Mouse (Mus musculus) testis, adult 2 months (tissue): Measurements from ENCODE around the gene Gm10974. TPM values are rescaled to one million over a fixed set of nuclear protein-coding genes. Genes with fewer than 3 reads are reported as not detected.

Experiments used
- H3K27ac ChIP-seq: fragments of 200-500 bp; 2 replicates; pipeline ENCODE4 v1.5.1; 2012; ENCODE audit warnings: low read depth, low read length; ENCODE audit not compliant: control insufficient read depth, insufficient read depth
- H3K27me3 ChIP-seq: fragments of 200-500 bp; 2 replicates; pipeline ENCODE4 v1.6.1; 2012; ENCODE audit warnings: mild to moderate bottlenecking, low read length, moderate library complexity; ENCODE audit not compliant: control insufficient read depth, insufficient read depth
- H3K36me3 ChIP-seq: fragments of 200-500 bp; 2 replicates; pipeline ENCODE4 v1.6.1; 2012; ENCODE audit warnings: mild to moderate bottlenecking, low read length; ENCODE audit not compliant: control insufficient read depth, insufficient read depth
- H3K4me1 ChIP-seq: fragments of 200-500 bp; 2 replicates; pipeline ENCODE4 v1.6.1; 2012; ENCODE audit warnings: low read length; ENCODE audit not compliant: control insufficient read depth, insufficient read depth
- H3K4me3 ChIP-seq: fragments of 200-500 bp; 2 replicates; pipeline ENCODE4 v1.5.1; 2012; ENCODE audit warnings: low read depth, mild to moderate bottlenecking, low read length, moderate library complexity, mixed read lengths; ENCODE audit not compliant: control insufficient read depth
- CTCF ChIP-seq: fragments of 200-500 bp; IDR thresholded peaks from 2 replicates; pipeline ENCODE4 v1.5.1; 2012; ENCODE audit warnings: low read depth, mild to moderate bottlenecking, inconsistent platforms, low read length, moderate library complexity; ENCODE audit not compliant: control insufficient read depth, insufficient read depth, insufficient replicate concordance
- POLR2A ChIP-seq: fragments of 200-500 bp; IDR thresholded peaks from 2 replicates; pipeline ENCODE4 v1.6.1; 2012; ENCODE audit warnings: low read depth, mild to moderate bottlenecking, inconsistent platforms, low read length, moderate library complexity; ENCODE audit not compliant: control insufficient read depth
- polyA plus RNA-seq: library from polyadenylated mRNA; depleted of rRNA; stranded (reverse); fragments of >200 nt; gene quantifications from 2 replicates; pipeline ENCODE4 v1.2.3, GENCODE M21; 2012

Gene Gm10974
- polyA plus RNA-seq, 1 experiment, result not detected

- Histone ChIP-seq H3K4me1 (peaks cover 9% of the 10 kb centered on the region), H3K27ac (no peak overlapping the region), H3K4me3 (no peak overlapping the region), H3K36me3 (no peaks in the 10 kb centered on the region), H3K27me3 (no peaks in the 10 kb centered on the region; the same call in 1 of the 2 replicates)
- TF ChIP-seq CTCF, result no peak
- TF ChIP-seq POLR2A, result no peak
Measured at GRCm38 (mm10) chr7:66384213-66384612, 18.5 kb downstream of the Gm10974 start.

- H3K27me3 ChIP-seq, result no peaks in the 10 kb centered on the region; the same call in 1 of the 2 replicates
- peaks cover 9% of the 10 kb centered on the region for H3K4me1 ChIP-seq
- TF ChIP-seq POLR2A, result no peak
- TF ChIP-seq CTCF, result no peak
- H3K36me3 ChIP-seq, result no peaks in the 10 kb centered on the region
- H3K4me3 ChIP-seq, result no peak overlapping the region
- no peak overlapping the region for H3K27ac ChIP-seq
Measured at GRCm38 (mm10) chr7:66384891-66385290, 19.2 kb downstream of the Gm10974 start.

GRCm38 (mm10) chr7:66385826-66386225 lies 20.1 kb downstream of the Gm10974 start:
- peaks cover 9% of the 10 kb centered on the region for H3K4me1 ChIP-seq
- H3K36me3 ChIP-seq, result no peaks in the 10 kb centered on the region
- H3K27ac ChIP-seq, result no peak overlapping the region
- H3K4me3 ChIP-seq, result no peak overlapping the region
- H3K27me3 ChIP-seq, result no peaks in the 10 kb centered on the region; the same call in 1 of the 2 replicates
- TF ChIP-seq CTCF (no peak), POLR2A (no peak)

GRCm38 (mm10) chr7:66386411-66386810 lies 20.7 kb downstream of the Gm10974 start:
- no peaks in the 10 kb centered on the region; the same call in 1 of the 2 replicates for H3K27me3 ChIP-seq
- H3K4me3 ChIP-seq, result no peak overlapping the region
- peaks cover 9% of the 10 kb centered on the region for H3K4me1 ChIP-seq
- no peak for TF ChIP-seq CTCF
- no peak for TF ChIP-seq POLR2A
- H3K36me3 ChIP-seq, result no peaks in the 10 kb centered on the region
- no peak overlapping the region for H3K27ac ChIP-seq

DNA sequence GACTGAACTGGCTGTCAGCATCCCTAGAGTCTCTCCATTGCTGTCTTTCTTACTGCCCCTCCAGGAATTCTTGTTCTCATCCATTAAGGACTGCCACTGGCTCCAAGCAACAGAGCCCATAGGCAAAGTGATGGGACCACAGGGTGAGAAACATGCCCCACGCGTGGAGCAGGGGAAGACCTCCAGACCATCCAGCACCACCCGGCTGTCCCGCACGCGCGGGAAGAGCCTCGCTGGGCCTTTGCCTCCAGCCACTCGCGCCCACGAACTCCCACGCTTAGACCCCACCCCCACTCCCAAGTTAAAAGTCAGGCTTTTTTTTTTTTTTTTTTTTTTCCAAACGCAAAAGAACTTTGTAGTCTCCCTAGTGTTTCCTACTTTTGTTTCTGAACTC lies 21.7 kb downstream of the Gm10974 start:
- H3K27me3 ChIP-seq, result no peaks in the 10 kb centered on the region; the same call in 1 of the 2 replicates
- 0 out of 2 replicates have a peak overlapping the region, but pooled peaks have one; percentile 54 for H3K27ac ChIP-seq
- no peaks in the 10 kb centered on the region for H3K36me3 ChIP-seq
- H3K4me3 ChIP-seq, result peak overlapping the region; percentile 67
- TF ChIP-seq POLR2A, result no peak
- no peak for TF ChIP-seq CTCF
- peaks cover 9% of the 10 kb centered on the region for H3K4me1 ChIP-seq

- TF ChIP-seq CTCF (no peak), POLR2A (peak; percentile 33; the same call in 1 of the 2 replicates)
- H3K4me1 ChIP-seq, result peaks cover 9% of the 10 kb centered on the region
Measured at GRCm38 (mm10) chr7:66387813-66388521, 22.3 kb downstream of the Gm10974 start, which contains the start of gene Lrrk1. Gene Lrrk1 (minus strand): TSS chr7:66388350.

GRCm38 (mm10) chr7:66388621-66389532 lies 23.2 kb downstream of the Gm10974 start:
- Histone ChIP-seq H3K4me1 (peaks cover 9% of the 10 kb centered on the region), H3K27ac (peak overlapping the region; percentile 41), H3K4me3 (peak overlapping the region; percentile 67), H3K27me3 (no peaks in the 10 kb centered on the region; the same call in 1 of the 2 replicates), H3K36me3 (no peaks in the 10 kb centered on the region)
- TF ChIP-seq POLR2A (no peak), CTCF (peak; percentile 69; the same call in 1 of the 2 replicates)

More at GRCm38 (mm10) chr7:66387813-66388521, 22.3 kb downstream of the Gm10974 start, which contains the start of gene Lrrk1:
- Histone ChIP-seq H3K27me3 (no peaks in the 10 kb centered on the region; the same call in 1 of the 2 replicates), H3K4me3 (peak within 1 kb of the TSS; percentile 67), H3K36me3 (no peaks in the 10 kb centered on the region), H3K27ac (peak within 1 kb of the TSS; percentile 56)
